Mouse (Mus musculus) brain, adult 10 weeks (tissue): ENCODE measurements around the gene Dnm3. TPM values are rescaled to one million over a fixed set of nuclear protein-coding genes. Genes with fewer than 3 reads are reported as not detected.

Experiments used
- polyA plus RNA-seq: library from polyadenylated mRNA; stranded (reverse); fragments of 350-450 nt; fragmentation: Illumina TruSeq; extraction: RNeasy Lipid Tissue Mini Kit (QIAGEN cat#74804); gene quantifications from one replicate; pipeline ENCODE4 v1.2.3, GENCODE M21; 2015; ENCODE audit warnings: low read depth, low replicate concordance

Dnm3 gene
- polyA plus RNA-seq, result 70.3 TPM

GRCm38 (mm10) chr1:162477246-162478209, at the start of gene Dnm3:
Dnm3 (minus strand) TSS chr1:162478034.

GRCm38 (mm10) chr1:161979536-161979935, 498.3 kb downstream of the Dnm3 start, which contains the start of gene 4930558K02Rik:
4930558K02Rik (minus strand) TSS chr1:161979636.

GRCm38 (mm10) chr1:161968589-161969407, 509.0 kb downstream of the Dnm3 start, which contains the start of gene Pigc:
Pigc (plus strand) TSS chr1:161969186.

Other genes with a start within 250 kb of the Dnm3 start
- gene Mettl13, start 70.5 kb upstream of the Dnm3 start, polyA plus RNA-seq, result 8.0 TPM
- 124 TPM for gene Vamp4, start 92.5 kb upstream of the Dnm3 start, polyA plus RNA-seq
- 23.8 TPM for gene Myoc, start 161.1 kb upstream of the Dnm3 start, polyA plus RNA-seq
- not detected for gene Myocos, start 180.2 kb upstream of the Dnm3 start, polyA plus RNA-seq